Mouse (Mus musculus) left cerebral cortex, adult 2 months (tissue): Measurements from ENCODE around the gene Gnb5. TPM values are rescaled to one million over a fixed set of nuclear protein-coding genes. Genes with fewer than 3 reads are reported as not detected.

Experiments used
- DNase-seq, 2 experiments: peaks; one replicate each; pipeline ENCODE4 v3.0.0; 2021 to 2022; ENCODE audit warnings: low spot score in 2 of 2, mixed read lengths in 1 of 2; ENCODE audit errors: extremely low spot score in 1 of 2
- H3K27ac ChIP-seq: fragments of 200-600 bp; 2 replicates; pipeline ENCODE4 v1.8.1; 2022
- H3K4me3 ChIP-seq: fragments of 200-600 bp; 2 replicates; pipeline ENCODE4 v1.8.1; 2022
- CTCF ChIP-seq: fragments of 200-600 bp; IDR thresholded peaks from 2 replicates; pipeline ENCODE4 v1.8.1; 2022; ENCODE audit warnings: antibody characterized with exemption, mild to moderate bottlenecking, moderate library complexity
- intact Hi-C: fragments of 180-260 bp; cut with DNase I; formaldehyde crosslinking; loops from one replicate; pipeline ENCODE4 v1.15.1; 2025
- total RNA-seq, 2 experiments: library from RNA; stranded (reverse); gene quantifications; 2 replicates each; pipeline ENCODE4 v1.2.3; 2021

Gnb5 gene
- total RNA-seq, 2 experiments from 2014 or later, result 143 to 163 TPM

DNA sequence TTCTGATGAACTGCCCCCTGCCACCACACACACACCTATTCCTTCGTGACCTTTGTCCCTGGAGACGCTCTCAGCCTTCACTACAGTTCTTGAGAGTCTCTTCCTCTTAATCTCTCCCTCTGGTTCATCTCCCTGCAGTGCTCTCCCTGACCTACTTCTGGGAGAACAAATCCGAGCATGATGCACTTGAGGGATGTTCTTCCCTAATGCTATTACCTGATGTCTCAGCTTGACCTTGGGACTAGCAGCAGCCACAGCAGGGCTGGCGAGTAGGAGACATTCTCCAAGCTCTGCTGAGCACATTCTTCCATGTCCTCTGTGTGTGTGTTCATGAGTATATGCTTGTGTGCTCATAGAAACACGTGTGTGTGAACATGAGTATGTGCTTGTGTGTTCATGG lies 2.5 kb downstream of the Gnb5 start:
- Histone ChIP-seq H3K27ac (no peak overlapping the region), H3K4me3 (no peak overlapping the region)
- intact Hi-C loops, result no loop called here
- DNase-seq, result no peak
- TF ChIP-seq CTCF, result no peak

DNA sequence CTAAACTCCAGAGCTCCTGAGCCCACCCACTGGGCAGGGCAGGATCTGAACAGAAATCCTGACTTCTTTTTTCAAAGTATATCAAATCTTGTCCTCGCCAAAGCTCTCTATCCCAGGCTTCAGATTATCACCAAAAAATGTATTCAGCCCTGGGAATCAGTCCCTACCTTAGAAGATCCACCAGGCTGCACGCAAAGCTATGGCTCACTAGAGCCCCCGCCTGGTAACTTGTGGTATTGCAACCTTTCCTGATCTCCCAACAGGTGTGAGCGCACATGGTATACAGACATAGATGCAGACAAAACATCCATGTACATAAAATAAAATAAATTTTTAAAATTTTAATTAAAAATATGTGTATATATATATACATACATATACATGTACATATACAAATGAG lies 5.9 kb downstream of the Gnb5 start:
- intact Hi-C loops, result no loop called here
- H3K4me3 ChIP-seq, result no peak overlapping the region
- no peak overlapping the region for H3K27ac ChIP-seq
- TF ChIP-seq CTCF, result peak; percentile 93
- DNase-seq, result peak; percentile 75 to 81

- no peak for TF ChIP-seq CTCF
- H3K4me3 ChIP-seq, result peak overlapping the region; percentile 78
- DNase-seq, result no peak
- H3K27ac ChIP-seq, result peak overlapping the region; percentile 91
- intact Hi-C loops, result no loop called here
Measured at GRCm38 (mm10) chr9:75313138-75313831, 7.2 kb downstream of the Gnb5 start.

DNA sequence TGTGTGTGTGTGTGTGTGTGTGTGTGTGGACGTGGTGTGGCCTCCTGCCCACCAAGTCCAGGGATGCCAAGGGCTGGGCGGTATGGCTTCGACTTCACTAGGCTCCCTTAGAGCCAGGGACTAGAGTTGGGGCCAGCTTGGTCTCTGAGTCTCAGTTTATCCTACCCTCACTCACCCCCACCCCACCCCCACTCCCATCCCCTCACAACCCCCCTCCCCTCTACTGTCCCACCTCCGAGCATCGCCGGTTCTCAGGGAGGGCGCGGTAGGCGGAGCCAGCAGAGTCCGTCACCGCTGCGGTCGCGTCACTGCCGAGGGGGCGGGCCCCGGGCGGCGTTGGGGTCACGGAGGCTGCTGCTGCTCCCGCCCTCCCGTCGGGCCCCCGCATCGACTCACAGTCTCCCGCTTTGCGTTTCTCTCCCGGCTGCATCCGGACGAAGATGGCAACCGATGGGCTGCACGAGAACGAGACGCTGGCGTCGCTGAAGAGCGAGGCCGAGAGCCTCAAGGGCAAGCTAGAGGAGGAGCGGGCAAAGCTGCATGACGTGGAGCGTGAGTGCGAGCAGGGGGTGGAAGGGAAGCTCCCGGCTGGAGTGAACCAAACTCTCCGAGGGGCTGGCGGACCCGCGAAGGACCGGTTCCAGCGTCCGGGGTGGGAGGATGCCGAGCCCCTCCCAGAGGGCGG lies 7.9 kb downstream of the Gnb5 start:
- Histone ChIP-seq H3K4me3 (peak overlapping the region; percentile 78), H3K27ac (peak overlapping the region; percentile 91)
- intact Hi-C loops, result loop anchor here (1.0 kb wide), 2 partner anchors 95 to 127 kb away; partner anchors contain the start of gene Leo1
- peak; percentile 89 to 91 for DNase-seq
- TF ChIP-seq CTCF, result no peak; the same call in 1 of the 2 replicates

DNA sequence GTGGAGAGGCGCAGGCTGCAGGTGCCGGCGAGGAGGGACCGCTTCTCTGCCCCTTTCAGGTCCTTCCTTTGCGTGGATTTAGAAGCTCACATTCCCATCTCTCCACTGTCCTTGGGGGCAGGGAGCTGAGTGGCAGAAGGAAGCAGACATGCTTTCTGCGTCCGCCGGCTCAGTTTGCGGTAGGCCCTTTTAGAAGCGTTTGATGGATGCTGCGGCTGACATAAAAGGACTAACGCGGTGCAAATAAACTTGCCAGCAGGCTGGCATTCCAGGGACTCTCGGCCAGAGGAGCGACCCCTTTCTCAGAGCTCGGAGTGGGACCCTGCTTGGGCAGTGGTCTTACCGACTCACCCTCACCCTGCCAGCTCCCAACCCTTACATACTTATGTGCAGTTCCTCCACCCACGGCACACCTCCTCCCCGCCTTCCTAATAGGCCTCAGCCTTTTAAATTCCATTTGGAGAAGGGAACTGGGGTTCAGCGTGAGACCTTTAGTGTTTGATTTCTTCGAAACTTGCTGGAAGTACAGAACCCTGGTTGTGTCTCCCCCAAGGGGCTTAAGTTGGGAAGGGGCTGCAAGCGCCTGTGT lies 8.5 kb downstream of the Gnb5 start:
- Histone ChIP-seq H3K27ac (peak overlapping the region; percentile 91), H3K4me3 (peak overlapping the region; percentile 78)
- intact Hi-C loops, result loop anchor here (1.0 kb wide), 2 partner anchors 95 to 127 kb away; partner anchors contain the start of gene Leo1
- TF ChIP-seq CTCF, result no peak; the same call in 1 of the 2 replicates
- DNase-seq, result no peak

- Histone ChIP-seq H3K27ac (peak overlapping the region; percentile 91), H3K4me3 (peak overlapping the region; percentile 78)
- no peak for DNase-seq
- no peak for TF ChIP-seq CTCF
- intact Hi-C loops, result no loop called here
Measured at GRCm38 (mm10) chr9:75315238-75315637, 9.2 kb downstream of the Gnb5 start.

- no peak for TF ChIP-seq CTCF
- DNase-seq, result no peak
- intact Hi-C loops, result no loop called here
- Histone ChIP-seq H3K4me3 (no peak overlapping the region), H3K27ac (no peak overlapping the region)
Measured at GRCm38 (mm10) chr9:75316771-75317170, 10.7 kb downstream of the Gnb5 start.

- no peak overlapping the region for H3K27ac ChIP-seq
- DNase-seq, result no peak
Measured at GRCm38 (mm10) chr9:75318196-75318595, 12.1 kb downstream of the Gnb5 start.

GRCm38 (mm10) chr9:75319365-75319764 lies 13.3 kb downstream of the Gnb5 start:
- Histone ChIP-seq H3K4me3 (no peak overlapping the region), H3K27ac (peak overlapping the region; percentile 24)
- intact Hi-C loops, result no loop called here
- no peak for DNase-seq
- TF ChIP-seq CTCF, result peak; percentile 17

More at GRCm38 (mm10) chr9:75318196-75318595, 12.1 kb downstream of the Gnb5 start:
- intact Hi-C loops, result no loop called here
- TF ChIP-seq CTCF, result no peak
- no peak overlapping the region for H3K4me3 ChIP-seq

DNA sequence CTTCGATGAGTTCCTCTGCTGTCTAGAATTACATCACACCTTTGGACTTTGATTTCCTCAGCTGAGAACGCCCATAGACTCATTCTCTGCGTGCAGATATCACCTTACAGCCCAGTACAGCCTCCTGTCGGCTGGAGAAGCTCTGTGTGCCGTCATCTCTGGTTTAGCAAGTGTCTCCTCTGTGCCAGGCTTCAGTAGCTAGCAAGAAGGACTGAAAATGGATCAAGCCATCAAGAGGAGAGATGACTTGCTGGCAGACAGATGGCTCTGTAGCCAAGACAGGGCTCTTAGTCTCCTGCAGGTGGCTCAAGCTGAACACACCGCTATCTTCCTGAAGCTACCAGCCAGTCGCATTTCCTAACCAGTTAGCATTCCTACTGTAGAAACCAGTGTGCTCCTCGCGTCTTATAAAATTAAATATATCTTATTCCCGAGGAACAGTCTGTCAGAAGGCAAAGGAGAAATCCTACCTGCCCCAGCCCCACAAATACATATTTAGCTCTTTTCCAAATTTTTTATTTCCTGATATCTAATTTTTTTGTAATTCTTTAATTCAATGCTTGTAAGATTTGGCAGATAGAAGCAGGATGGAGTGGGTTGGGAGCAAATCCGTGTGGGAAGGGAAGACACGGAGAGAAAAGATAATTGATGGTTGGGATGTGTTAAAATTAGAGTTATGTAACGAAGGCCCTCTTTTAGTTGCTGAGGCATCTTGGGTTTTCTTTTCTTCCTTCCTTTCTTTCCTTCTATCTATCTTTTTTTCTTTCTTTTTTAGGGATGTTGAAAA lies 16.2 kb downstream of the Gnb5 start:
- peak overlapping the region; percentile 82 for H3K27ac ChIP-seq
- DNase-seq, result no peak
- intact Hi-C loops, result no loop called here
- TF ChIP-seq CTCF, result no peak; the same call in none of the 2 replicates
- H3K4me3 ChIP-seq, result no peak overlapping the region

GRCm38 (mm10) chr9:75328047-75328446 lies 22.0 kb downstream of the Gnb5 start:
- no peak for DNase-seq
- H3K27ac ChIP-seq, result no peak overlapping the region
- intact Hi-C loops, result no loop called here
- H3K4me3 ChIP-seq, result no peak overlapping the region
- TF ChIP-seq CTCF, result no peak
